Comparison of ENCODE assay signal across 23 mouse cellular contexts in the genomic region with DNA sequence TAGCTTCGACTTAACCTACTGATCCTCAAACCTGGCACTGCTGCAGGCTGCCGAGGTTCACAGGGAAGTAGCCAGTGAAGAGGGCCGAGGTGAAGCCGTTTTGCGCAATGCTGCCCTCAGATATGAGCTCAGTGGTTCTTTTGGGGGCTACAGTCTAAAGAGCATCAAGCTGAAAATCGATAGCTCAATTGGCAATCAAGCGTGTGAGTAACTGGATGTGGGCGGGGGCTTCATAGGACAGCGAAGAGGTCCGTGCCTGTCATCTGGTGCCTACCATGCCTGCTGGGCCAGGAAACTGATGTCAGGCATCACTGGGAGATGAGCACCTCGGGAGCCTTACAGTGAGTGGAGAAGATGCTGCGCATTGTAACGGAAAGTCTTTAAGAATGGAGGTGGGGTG.
DNase-seq lines count a peak whose midpoint lies in the region; ATAC-seq and TF ChIP-seq lines count a peak whose summit lies in the region.
"Had no signal": no experiment of that assay in that cellular context is flagged by ENCODE, and none has a peak within 500 bp of the region (broad histone marks: within the 10 kb centered on the region; RNA-seq: fewer than 3 reads in every experiment).

No protein-coding gene starts in this region.

- no peak overlapping the region for H3K4me3 ChIP-seq in hindbrain, embryonic 11.5 days (ENCODE audit: low read depth, low read length)
- no peak overlapping the region for H3K4me3 ChIP-seq in hindbrain, embryonic 16.5 days (ENCODE audit: low read length)
- no peak overlapping the region for H3K4me3 ChIP-seq in neural tube, embryonic 12.5 days
- H3K4me3 ChIP-seq in neural tube, embryonic 15.5 days (replicated peaks), result no peak overlapping the region
- no peak overlapping the region for H3K4me3 ChIP-seq in hindbrain, postnatal 0 days (ENCODE audit: low read length)
- H3K4me3 ChIP-seq: heart, embryonic 15.5 days; limb, embryonic 15.5 days; neural tube, embryonic 13.5 days had no signal

- no peak for DNase-seq in hindbrain, embryonic 11.5 days (ENCODE audit: low spot score)
- no peak for DNase-seq in hindbrain, postnatal 0 days (ENCODE audit: low spot score)
- DNase-seq in cerebellum, postnatal 25 days, result no peak
- DNase-seq: adrenal gland, postnatal 10 days; cerebellum, adult 18-20 months; cerebellum, postnatal 14 days; heart, adult 11 months; heart, postnatal 36 days; kidney, adult 18-20 months; layer of hippocampus, adult 9-11 months; thymus, adult 2 months had no signal

- no peak overlapping the region for H3K4me2 ChIP-seq in hindbrain, embryonic 11.5 days (replicated peaks; ENCODE audit: low read depth, low read length)
- H3K4me2 ChIP-seq in hindbrain, embryonic 16.5 days (ENCODE audit: low read length), result no peak overlapping the region
- no peak overlapping the region for H3K4me2 ChIP-seq in neural tube, embryonic 12.5 days (replicated peaks)
- H3K4me2 ChIP-seq in neural tube, embryonic 15.5 days, result no peak overlapping the region
- H3K4me2 ChIP-seq in hindbrain, postnatal 0 days (ENCODE audit: low read depth, low read length), result no peak overlapping the region
- H3K4me2 ChIP-seq: heart, embryonic 15.5 days; limb, embryonic 15.5 days; lung, embryonic 14.5 days; neural tube, embryonic 13.5 days had no signal

- H3K9ac ChIP-seq in hindbrain, embryonic 11.5 days (ENCODE audit: low read depth, low read length), result no peak overlapping the region
- H3K9ac ChIP-seq in hindbrain, embryonic 16.5 days (ENCODE audit: low read depth, low read length), result no peak overlapping the region
- H3K9ac ChIP-seq in neural tube, embryonic 12.5 days, result no peak overlapping the region
- no peak overlapping the region for H3K9ac ChIP-seq in neural tube, embryonic 15.5 days (replicated peaks)
- H3K9ac ChIP-seq in hindbrain, postnatal 0 days (replicated peaks; ENCODE audit: low read length), result no peak overlapping the region
- H3K9ac ChIP-seq: heart, embryonic 15.5 days; limb, embryonic 15.5 days; liver, embryonic 14.5 days; lung, embryonic 14.5 days; neural tube, embryonic 13.5 days had no signal

- no peaks in the 10 kb centered on the region for H3K27me3 ChIP-seq in hindbrain, embryonic 11.5 days (ENCODE audit: control insufficient read depth, insufficient read depth, low read length)
- no peaks in the 10 kb centered on the region for H3K27me3 ChIP-seq in hindbrain, embryonic 16.5 days (replicated peaks; ENCODE audit: control insufficient read depth, insufficient read depth, low read length)
- H3K27me3 ChIP-seq in neural tube, embryonic 12.5 days (replicated peaks), result no peaks in the 10 kb centered on the region
- H3K27me3 ChIP-seq in neural tube, embryonic 15.5 days (replicated peaks), result no peaks in the 10 kb centered on the region
- H3K27me3 ChIP-seq in hindbrain, postnatal 0 days (ENCODE audit: insufficient read depth, low read length), result no peaks in the 10 kb centered on the region
- H3K27me3 ChIP-seq: heart, embryonic 15.5 days; limb, embryonic 15.5 days; neural tube, embryonic 13.5 days had no signal

- WGBS in hindbrain, embryonic 11.5 days, result 82% methylated on average over 13 of the region's 13 CpGs
- WGBS in hindbrain, embryonic 16.5 days, result 73% methylated on average over 13 of the region's 13 CpGs
- WGBS in neural tube, embryonic 12.5 days, result 86% methylated on average over 13 of the region's 13 CpGs
- WGBS in neural tube, embryonic 15.5 days, result 79% methylated on average over 13 of the region's 13 CpGs
- 70% methylated on average over 13 of the region's 13 CpGs for WGBS in hindbrain, postnatal 0 days

- H3K27ac ChIP-seq in hindbrain, embryonic 11.5 days (ENCODE audit: low read depth, low read length), result no peak overlapping the region; the same call in 1 of the 2 replicates
- no peak overlapping the region for H3K27ac ChIP-seq in hindbrain, embryonic 16.5 days (ENCODE audit: low read depth, low read length)
- H3K27ac ChIP-seq in neural tube, embryonic 12.5 days, result no peak overlapping the region
- H3K27ac ChIP-seq in neural tube, embryonic 15.5 days (replicated peaks), result no peak overlapping the region
- H3K27ac ChIP-seq in hindbrain, postnatal 0 days, result no peak overlapping the region
- H3K27ac ChIP-seq: heart, embryonic 15.5 days; kidney, postnatal 0 days; limb, embryonic 15.5 days; liver, embryonic 14.5 days; neural tube, embryonic 13.5 days had no signal

- no peaks in the 10 kb centered on the region for H3K36me3 ChIP-seq in hindbrain, embryonic 11.5 days (ENCODE audit: control insufficient read depth, insufficient read depth, low read length)
- no peaks in the 10 kb centered on the region for H3K36me3 ChIP-seq in hindbrain, embryonic 16.5 days (ENCODE audit: control insufficient read depth, insufficient read depth, low read length)
- H3K36me3 ChIP-seq in neural tube, embryonic 12.5 days, result no peaks in the 10 kb centered on the region
- no peaks in the 10 kb centered on the region for H3K36me3 ChIP-seq in neural tube, embryonic 15.5 days
- no peaks in the 10 kb centered on the region for H3K36me3 ChIP-seq in hindbrain, postnatal 0 days (ENCODE audit: insufficient read depth, low read length)
- H3K36me3 ChIP-seq: heart, embryonic 15.5 days; limb, embryonic 15.5 days had no signal

- 0 out of 2 replicates have a peak, but pooled peaks cover 4% of the 10 kb centered on the region for H3K4me1 ChIP-seq in hindbrain, embryonic 11.5 days (replicated peaks; ENCODE audit: control insufficient read depth, insufficient read depth, low read length)
- H3K4me1 ChIP-seq in hindbrain, embryonic 16.5 days (ENCODE audit: control insufficient read depth, insufficient read depth, low read depth, low read length), result peaks cover 6% of the 10 kb centered on the region
- peaks cover 7% of the 10 kb centered on the region for H3K4me1 ChIP-seq in neural tube, embryonic 12.5 days
- peaks cover 6% of the 10 kb centered on the region for H3K4me1 ChIP-seq in neural tube, embryonic 15.5 days
- H3K4me1 ChIP-seq in hindbrain, postnatal 0 days (ENCODE audit: insufficient read depth, low read length), result no peaks in the 10 kb centered on the region
- H3K4me1 ChIP-seq: heart, embryonic 15.5 days had no signal

- peak; percentile 19; the same call in 1 of the 2 replicates for ATAC-seq in hindbrain, embryonic 11.5 days (ENCODE audit: low FRiP score)
- no peak for ATAC-seq in hindbrain, embryonic 16.5 days
- peak; percentile 25; the same call in 1 of the 2 replicates for ATAC-seq in neural tube, embryonic 12.5 days (ENCODE audit: low FRiP score, low read depth)
- ATAC-seq in neural tube, embryonic 15.5 days (ENCODE audit: low FRiP score), result no peak
- peak; percentile 30 for ATAC-seq in granulocyte monocyte progenitor cell, adult 5-6 weeks (replicated peaks; ENCODE audit: poor library complexity, severe bottlenecking)
- 0 out of 2 replicates have a peak, but pooled peaks have one; percentile 12 for ATAC-seq in hindbrain, postnatal 0 days
- ATAC-seq: activated CD4-positive, CD25-positive, alpha-beta regulatory T cell, adult 4 months; inflammation-experienced regulatory T-cells, adult 6 months had no signal

- no peaks in the 10 kb centered on the region for H3K9me3 ChIP-seq in hindbrain, embryonic 11.5 days (ENCODE audit: control insufficient read depth, low read length)
- no peaks in the 10 kb centered on the region for H3K9me3 ChIP-seq in hindbrain, embryonic 16.5 days (ENCODE audit: control insufficient read depth, low read length)
- H3K9me3 ChIP-seq in neural tube, embryonic 12.5 days, result 0 out of 2 replicates have a peak, but pooled peaks cover 4% of the 10 kb centered on the region
- H3K9me3 ChIP-seq in neural tube, embryonic 15.5 days (replicated peaks), result no peaks in the 10 kb centered on the region
- no peaks in the 10 kb centered on the region for H3K9me3 ChIP-seq in hindbrain, postnatal 0 days (ENCODE audit: low read length)
- H3K9me3 ChIP-seq: heart, embryonic 15.5 days; limb, embryonic 15.5 days; neural tube, embryonic 13.5 days had no signal

- TF ChIP-seq CTCF in hindbrain, postnatal 0 days (IDR thresholded peaks at IDR 0.05; ENCODE audit: low read depth), result no peak

Comparison
In these comparisons a context has a peak if more than half of its experiments do, and no peak if none do; other contexts are left out.
1. ATAC-seq: peak in hindbrain, embryonic 11.5 days (single experiment), neural tube, embryonic 12.5 days (single experiment), granulocyte monocyte progenitor cell, adult 5-6 weeks (single experiment) and hindbrain, postnatal 0 days (single experiment); none in hindbrain, embryonic 16.5 days (single experiment) and neural tube, embryonic 15.5 days (single experiment).